Mouse (Mus musculus): ENCODE data around the gene Foxd1.

Gene Foxd1

GRCm38 (mm10) chr13:98389092-98389491 is 35.0 kb downstream of the Foxd1 start:
- DNase-seq (ENCODE audit: low read depth): no peak

DNA sequence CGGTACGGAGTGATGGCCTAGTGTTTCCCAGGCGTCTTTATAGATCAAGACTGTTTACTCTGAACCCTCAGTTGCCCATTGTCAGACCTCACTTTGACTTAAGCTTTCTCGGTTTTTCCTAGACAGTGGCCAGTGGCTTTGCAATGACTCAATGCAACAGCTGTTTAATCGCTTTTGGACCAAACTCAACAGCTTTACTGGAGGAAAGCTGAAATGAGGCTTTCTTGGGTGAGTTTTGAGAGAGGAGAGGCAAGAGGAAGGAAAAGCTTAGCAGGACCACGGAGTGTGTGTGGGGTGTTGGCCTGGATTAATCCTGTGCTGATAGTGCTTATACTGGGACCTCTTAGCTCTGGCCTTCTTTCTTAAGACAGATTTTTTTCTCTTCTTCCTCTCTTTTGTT is 36.3 kb downstream of the Foxd1 start:
- DNase-seq (ENCODE audit: low read depth): no peak

DNA sequence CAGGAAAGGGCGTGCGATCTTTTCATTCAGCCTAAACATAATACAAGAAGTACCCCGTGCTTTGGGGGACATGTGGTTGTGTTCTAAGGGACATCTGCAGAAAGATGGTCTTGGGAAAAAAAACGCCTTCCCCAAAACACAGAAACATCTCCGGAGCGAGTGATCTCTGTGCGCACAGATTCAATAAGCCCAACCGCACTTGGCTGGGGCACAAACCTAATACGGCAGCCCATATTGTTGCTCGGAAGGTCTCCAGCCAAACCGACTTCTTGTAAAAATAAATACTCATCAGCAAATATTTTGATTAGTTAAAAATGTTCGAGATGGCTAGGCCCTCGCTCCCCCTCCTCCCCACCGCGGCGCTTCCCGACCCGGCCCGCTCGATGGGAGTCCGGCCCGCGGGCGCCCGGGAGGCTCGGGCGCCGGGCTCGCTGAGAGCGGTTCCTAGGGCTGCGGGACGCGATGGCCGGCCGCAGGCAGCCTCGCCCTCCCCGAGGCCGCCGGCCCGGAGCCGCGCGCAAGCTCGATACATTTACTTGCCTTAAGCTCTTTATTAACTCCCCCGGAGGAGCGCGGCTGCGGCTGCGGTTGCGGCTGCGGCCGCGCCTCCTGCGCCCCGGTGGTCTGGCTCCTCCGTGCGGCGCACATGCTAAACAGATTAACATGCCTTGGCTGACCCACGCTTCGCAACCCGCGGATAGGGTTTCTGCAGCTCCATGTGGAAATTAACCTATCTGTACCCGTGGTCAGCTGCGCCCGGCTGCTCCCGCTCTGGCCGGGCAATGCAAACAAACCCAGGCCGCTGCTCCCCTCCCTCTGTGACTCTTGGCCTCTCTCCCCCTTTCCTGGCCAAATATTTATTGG is 37.0 kb downstream of the Foxd1 start:
- no peak for DNase-seq (ENCODE audit: low read depth)

- DNase-seq (ENCODE audit: low read depth): no peak
Observed at GRCm38 (mm10) chr13:98391635-98391990, 37.6 kb downstream of the Foxd1 start.

DNA sequence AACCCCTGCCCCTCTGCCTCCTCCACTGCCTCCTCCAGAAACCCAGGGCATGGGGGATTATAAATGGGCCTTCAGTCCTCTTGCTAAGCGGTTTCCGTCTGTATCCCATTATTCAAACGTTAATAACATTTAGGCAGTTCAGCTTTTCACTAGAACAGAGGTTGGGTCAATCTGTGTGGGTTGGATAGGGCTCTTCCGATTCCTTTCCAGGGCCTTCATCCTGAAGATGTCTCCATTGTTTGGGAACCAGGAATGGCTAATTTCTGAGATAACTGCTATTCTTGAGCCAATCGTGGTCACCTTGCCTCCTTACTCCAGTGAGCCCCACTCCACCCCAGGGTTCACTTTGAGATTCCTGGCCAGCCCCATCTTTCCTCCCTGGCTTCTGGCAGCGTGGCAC is 38.0 kb downstream of the Foxd1 start:
- DNase-seq (ENCODE audit: low read depth): no peak

DNA sequence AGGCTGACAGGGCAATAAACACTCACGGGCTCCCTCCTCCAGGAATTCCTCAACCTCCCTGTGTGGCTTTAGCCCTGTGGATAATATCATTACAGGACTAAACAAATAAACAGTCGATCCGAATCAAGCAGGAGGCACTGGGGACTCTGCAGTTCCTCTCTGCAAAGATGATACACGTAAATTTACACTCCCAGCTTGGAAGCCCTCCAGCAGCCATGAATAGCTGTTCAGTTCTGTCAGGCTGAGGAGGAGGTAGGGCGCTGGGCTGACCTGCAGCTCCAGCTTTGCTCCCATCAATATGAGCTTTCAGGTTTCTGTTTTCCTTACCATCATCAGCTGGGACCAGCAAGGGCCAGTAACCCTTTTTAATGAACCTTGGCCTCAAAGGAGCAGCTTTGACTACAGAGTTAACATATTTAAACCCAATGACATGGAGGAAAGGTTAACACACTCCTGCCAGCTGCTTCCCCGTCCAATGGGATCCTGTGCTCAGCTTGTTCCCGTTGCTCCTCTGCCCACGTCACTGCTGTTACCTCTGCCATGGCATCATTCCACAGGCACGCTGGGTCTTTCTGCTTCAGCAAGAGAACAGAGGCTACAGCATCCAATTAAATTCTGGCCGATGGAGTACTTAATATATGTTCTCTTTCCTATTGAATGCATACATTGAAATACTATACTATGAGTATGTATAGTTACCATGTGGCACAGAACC is 39.5 kb downstream of the Foxd1 start:
- no peak for DNase-seq (ENCODE audit: low read depth)

Data from c-Kit-positive CD71-positive TER-119-negative erythroid progenitor cells, embryonic 14.5 days (primary cell).